Mouse (Mus musculus): ENCODE measurements at regions not wholly inside any gene's neighbourhood (a gene's known extent, or its start where the extent isn't known, plus 50 kb on each side); places are given as distances from the start of the nearest gene placed in this dataset.

- TF ChIP-seq CTCF (IDR thresholded peaks at IDR 0.05; ENCODE audit: low read depth, low read length) (no peak), GATA1 (IDR thresholded peaks at IDR 0.05; ENCODE audit: borderline replicate concordance, low read length) (no peak), POLR2AphosphoS5 (IDR thresholded peaks at IDR 0.05; ENCODE audit: insufficient replicate concordance, low read depth, low read length) (no peak)
These were observed 155.9 kb downstream of the Hhipl2 start for GRCm38 (mm10) chr1:183573621-183574585.
